Comparison of ENCODE assay signal across 8 mouse cellular contexts in genomic region chr5:140567321-140567720, GRCm38 (mm10). TPM values are rescaled to one million over a fixed set of nuclear protein-coding genes. Genes with fewer than 3 reads are reported as not detected.
DNase-seq lines count a peak whose midpoint lies in the region; ATAC-seq and TF ChIP-seq lines count a peak whose summit lies in the region.

No protein-coding gene starts in this region.

- no peaks in the 10 kb centered on the region for H3K9me3 ChIP-seq in embryonic facial prominence, embryonic 10.5 days
- no peaks in the 10 kb centered on the region for H3K9me3 ChIP-seq in liver, embryonic 14.5 days (ENCODE audit: control insufficient read depth, low read length)
- H3K9me3 ChIP-seq in midbrain, embryonic 14.5 days (ENCODE audit: control insufficient read depth, low read length), result no peaks in the 10 kb centered on the region

- ATAC-seq in liver, embryonic 14.5 days (ENCODE audit: insufficient read depth), result peak; percentile 55
- ATAC-seq in midbrain, embryonic 14.5 days (ENCODE audit: low FRiP score, low TSS enrichment), result no peak

- H3K27me3 ChIP-seq in embryonic facial prominence, embryonic 10.5 days (replicated peaks; ENCODE audit: low read depth, poor library complexity, severe bottlenecking), result no peaks in the 10 kb centered on the region
- no peaks in the 10 kb centered on the region for H3K27me3 ChIP-seq in liver, embryonic 14.5 days (ENCODE audit: control insufficient read depth, insufficient read depth, low read length)
- H3K27me3 ChIP-seq in midbrain, embryonic 14.5 days (ENCODE audit: control insufficient read depth, insufficient read depth, low read length), result no peaks in the 10 kb centered on the region

- DNase-seq in layer of hippocampus, adult 11-12 months (ENCODE audit: low spot score), result peak; percentile 40
- no peak for DNase-seq in layer of hippocampus, adult 8-10 months (ENCODE audit: low spot score in 2 of 2)
- peak; percentile 43 for DNase-seq in NIH3T3 (ENCODE audit: low read depth)
- DNase-seq in embryonic facial prominence, embryonic 10.5 days (ENCODE audit: low spot score), result no peak
- peak; percentile 93 for DNase-seq in induced T-regulatory cell, adult 2 months (ENCODE audit: low read depth)
- DNase-seq in liver, embryonic 14.5 days (ENCODE audit: low read depth in 3 of 3, low spot score in 3 of 3), result peak; percentile 53 to 57 (median 57)
- DNase-seq in spleen, adult 18-20 months, result peak; percentile 82 to 86
- DNase-seq in midbrain, embryonic 14.5 days, result no peak

- peak overlapping the region; percentile 76; the same call in 1 of the 2 replicates for H3K27ac ChIP-seq in embryonic facial prominence, embryonic 10.5 days (replicated peaks)
- H3K27ac ChIP-seq in liver, embryonic 14.5 days, result peak overlapping the region; percentile 42; the same call in 1 of the 2 replicates
- no peak overlapping the region for H3K27ac ChIP-seq in midbrain, embryonic 14.5 days (replicated peaks; ENCODE audit: low read depth, low read length)

- H3K4me3 ChIP-seq in embryonic facial prominence, embryonic 10.5 days, result no peak overlapping the region
- H3K4me3 ChIP-seq in liver, embryonic 14.5 days (ENCODE audit: insufficient read depth in 1 of 2, low read depth in 2 of 2, low read length in 2 of 2), result no peak overlapping the region
- H3K4me3 ChIP-seq in midbrain, embryonic 14.5 days (replicated peaks; ENCODE audit: low read depth, low read length), result no peak overlapping the region

- H3K9ac ChIP-seq in liver, embryonic 14.5 days (replicated peaks), result no peak overlapping the region
- H3K9ac ChIP-seq in midbrain, embryonic 14.5 days (replicated peaks; ENCODE audit: low read length), result no peak overlapping the region

- 42% methylated on average over 11 of the region's 11 CpGs for WGBS in embryonic facial prominence, embryonic 10.5 days
- WGBS in liver, embryonic 14.5 days (ENCODE audit: insufficient replicate concordance), result 39% methylated on average over 11 of the region's 11 CpGs
- 57% methylated on average over 11 of the region's 11 CpGs for WGBS in midbrain, embryonic 14.5 days

- H3K4me2 ChIP-seq in liver, embryonic 14.5 days (ENCODE audit: low read depth), result peak overlapping the region; percentile 28; the same call in 1 of the 2 replicates
- H3K4me2 ChIP-seq in midbrain, embryonic 14.5 days (ENCODE audit: low read length), result no peak overlapping the region

- no peaks in the 10 kb centered on the region for H3K36me3 ChIP-seq in embryonic facial prominence, embryonic 10.5 days (replicated peaks)
- H3K36me3 ChIP-seq in liver, embryonic 14.5 days (replicated peaks; ENCODE audit: control insufficient read depth, insufficient read depth, low read depth), result no peaks in the 10 kb centered on the region
- H3K36me3 ChIP-seq in midbrain, embryonic 14.5 days (ENCODE audit: control insufficient read depth, insufficient read depth, low read length), result no peaks in the 10 kb centered on the region

- H3K4me1 ChIP-seq in embryonic facial prominence, embryonic 10.5 days, result peaks cover 51% of the 10 kb centered on the region
- peaks cover 21 to 39% of the 10 kb centered on the region in 2 experiments for H3K4me1 ChIP-seq in liver, embryonic 14.5 days (replicated peaks; ENCODE audit: control insufficient read depth in 2 of 2, insufficient read depth in 2 of 2, low read length in 1 of 2)
- peaks cover 5% of the 10 kb centered on the region; the same call in 1 of the 2 replicates for H3K4me1 ChIP-seq in midbrain, embryonic 14.5 days (ENCODE audit: control insufficient read depth, insufficient read depth, low read length)

- TF ChIP-seq CTCF in liver, embryonic 14.5 days (IDR thresholded peaks at IDR 0.05; ENCODE audit: low read depth), result no peak

- no peak for TF ChIP-seq EP300 in liver, embryonic 14.5 days (IDR thresholded peaks at IDR 0.05; ENCODE audit: low read depth)

RNA-seq across cellular contexts. Expression of gene Grifin, which starts 2.5 kb away (rescaled TPM):
- under 1 TPM in 2 of 4 experiments, not detected in 2; 0.67 to 0.80 TPM for total RNA-seq in layer of hippocampus, adult 8-10 months (2022)
- polyA plus RNA-seq in embryonic facial prominence, embryonic 10.5 days (2016; fragmentation: Nextera tagmentation; extraction: Ambion mirVana), result not detected in 2 replicates
- polyA plus RNA-seq in liver, embryonic 14.5 days (2012; rRNA removed), result 2.5 and 2.7 TPM in 2 replicates
- 2.3 and 4.0 TPM in 2 replicates for polyA plus RNA-seq in liver, embryonic 14.5 days (2014; fragmentation: Nextera tagmentation; extraction: Ambion mirVana)
- polyA plus RNA-seq in midbrain, embryonic 14.5 days (2014; fragmentation: Nextera tagmentation; extraction: Ambion mirVana), result not detected in 2 replicates

RNA-seq across cellular contexts. Expression of gene Lfng, which starts 39.8 kb away (rescaled TPM):
- 10 to 100 TPM; 18.1 to 25.0 (median 22.8) TPM for total RNA-seq in layer of hippocampus, adult 8-10 months (2022)
- polyA plus RNA-seq in embryonic facial prominence, embryonic 10.5 days (2016; fragmentation: Nextera tagmentation; extraction: Ambion mirVana), result 11.7 and 14.9 TPM in 2 replicates
- 12.1 and 15.8 TPM in 2 replicates for polyA plus RNA-seq in liver, embryonic 14.5 days (2012; rRNA removed)
- 9.9 and 11.4 TPM in 2 replicates for polyA plus RNA-seq in liver, embryonic 14.5 days (2014; fragmentation: Nextera tagmentation; extraction: Ambion mirVana)
- polyA plus RNA-seq in midbrain, embryonic 14.5 days (2014; fragmentation: Nextera tagmentation; extraction: Ambion mirVana), result 20.5 and 25.2 TPM in 2 replicates

Comparison
In these comparisons a context has a peak if more than half of its experiments do, and no peak if none do; other contexts are left out.
1. DNase-seq: peak in layer of hippocampus, adult 11-12 months (single experiment), NIH3T3 (single experiment), induced T-regulatory cell, adult 2 months (single experiment), liver, embryonic 14.5 days (3 of 3) and spleen, adult 18-20 months (2 of 2); none in layer of hippocampus, adult 8-10 months (0 of 2), embryonic facial prominence, embryonic 10.5 days (single experiment) and midbrain, embryonic 14.5 days (single experiment).